Mouse (Mus musculus) ES-E14 (cell line): ENCODE results near the gene Zfp91.

Experiments
- MAFK ChIP-seq: IDR thresholded peaks from 2 replicates; pipeline ENCODE4 v1.6.1; 2014; ENCODE audit warnings: mild to moderate bottlenecking, low read depth, low read length, inconsistent platforms; ENCODE audit not compliant: insufficient read depth
- ZC3H11A ChIP-seq: IDR thresholded peaks from 2 replicates; pipeline ENCODE4 v1.6.1; 2012; ENCODE audit warnings: low read depth, mild to moderate bottlenecking, inconsistent platforms, low read length, borderline replicate concordance

DNA sequence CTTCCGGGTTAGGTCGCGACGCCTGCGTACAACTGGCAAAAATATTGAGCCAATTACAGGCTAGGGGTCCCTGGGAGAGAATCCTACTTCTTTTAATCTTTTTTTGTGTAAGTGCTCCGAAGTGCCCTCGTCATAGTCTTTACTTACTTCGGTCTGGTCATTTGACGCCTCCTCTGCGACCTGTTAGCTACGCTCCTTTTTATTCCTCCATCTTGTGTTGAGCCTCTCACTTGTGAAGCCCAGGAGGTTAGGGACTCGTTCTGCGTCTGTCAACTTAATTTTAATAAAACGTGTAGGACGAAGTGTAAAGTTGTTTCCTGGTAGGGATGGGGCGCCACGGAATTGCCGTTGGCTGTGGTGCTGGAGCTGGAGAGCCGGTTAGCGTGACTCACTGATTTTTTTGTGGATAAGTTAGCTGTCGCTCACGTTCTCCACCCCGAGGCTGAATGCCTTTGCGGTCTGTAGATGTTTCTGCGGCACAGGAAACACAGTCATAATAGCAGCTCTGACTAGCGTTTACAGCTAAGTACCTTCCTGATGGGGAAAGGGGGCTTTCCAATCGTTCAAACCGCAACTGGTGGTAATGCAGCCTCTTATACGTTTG, 504 bp upstream of the Zfp91 start:
- no peak for TF ChIP-seq MAFK
- TF ChIP-seq ZC3H11A, result no peak
